Mouse (Mus musculus): ENCODE measurements around the gene Mpst. TPM values are rescaled to one million over a fixed set of nuclear protein-coding genes. Genes with fewer than 3 reads are reported as not detected.

The Mpst gene
- polyA plus RNA-seq, 1 experiment from 2014 or later, result 5.9 TPM

GRCm38 (mm10) chr15:78378556-78378955 is 27.7 kb upstream of the Mpst start:
- no peaks in the 10 kb centered on the region for H3K27me3 ChIP-seq (replicated peaks; ENCODE audit: control insufficient read depth, insufficient read depth, low read length)
- no peak overlapping the region for H3K4me2 ChIP-seq (ENCODE audit: low read length)
- H3K4me3 ChIP-seq (ENCODE audit: low read depth, low read length), result no peak overlapping the region
- H3K27ac ChIP-seq (ENCODE audit: low read depth, low read length), result no peak overlapping the region
- WGBS, result 87% methylated on average over 10 of the region's 10 CpGs
- no peaks in the 10 kb centered on the region for H3K9me3 ChIP-seq (replicated peaks; ENCODE audit: control insufficient read depth, low read length)
- ATAC-seq (no peak), DNase-seq (ENCODE audit: low spot score) (no peak)
- H3K36me3 ChIP-seq (ENCODE audit: control insufficient read depth, insufficient read depth, low read length), result no peaks in the 10 kb centered on the region
- peaks cover under 1% of the 10 kb centered on the region; the same call in 1 of the 2 replicates for H3K4me1 ChIP-seq (ENCODE audit: control insufficient read depth, insufficient read depth, low read length)
- no peak overlapping the region for H3K9ac ChIP-seq (ENCODE audit: low read length)

GRCm38 (mm10) chr15:78380208-78380607 is 26.0 kb upstream of the Mpst start:
- no peak overlapping the region for H3K4me3 ChIP-seq (ENCODE audit: low read depth, low read length)
- H3K9ac ChIP-seq (ENCODE audit: low read length), result no peak overlapping the region
- H3K4me2 ChIP-seq (ENCODE audit: low read length), result no peak overlapping the region
- no peak overlapping the region for H3K27ac ChIP-seq (ENCODE audit: low read depth, low read length)
- H3K9me3 ChIP-seq (replicated peaks; ENCODE audit: control insufficient read depth, low read length), result no peaks in the 10 kb centered on the region
- H3K36me3 ChIP-seq (ENCODE audit: control insufficient read depth, insufficient read depth, low read length), result no peaks in the 10 kb centered on the region
- 72% methylated on average over 2 of the region's 2 CpGs for WGBS
- ATAC-seq, result no peak
- H3K4me1 ChIP-seq (ENCODE audit: control insufficient read depth, insufficient read depth, low read length), result peaks cover 7% of the 10 kb centered on the region; the same call in 1 of the 2 replicates
- no peak for DNase-seq (ENCODE audit: low spot score)
- H3K27me3 ChIP-seq (replicated peaks; ENCODE audit: control insufficient read depth, insufficient read depth, low read length), result no peaks in the 10 kb centered on the region

GRCm38 (mm10) chr15:78380741-78381140 is 25.5 kb upstream of the Mpst start:
- H3K36me3 ChIP-seq (ENCODE audit: control insufficient read depth, insufficient read depth, low read length), result no peaks in the 10 kb centered on the region
- H3K27me3 ChIP-seq (replicated peaks; ENCODE audit: control insufficient read depth, insufficient read depth, low read length), result no peaks in the 10 kb centered on the region
- H3K9me3 ChIP-seq (replicated peaks; ENCODE audit: control insufficient read depth, low read length), result no peaks in the 10 kb centered on the region
- 28% methylated on average over 4 of the region's 4 CpGs for WGBS
- no peak overlapping the region for H3K27ac ChIP-seq (ENCODE audit: low read depth, low read length)
- DNase-seq (ENCODE audit: low spot score), result peak; percentile 49
- H3K4me2 ChIP-seq (ENCODE audit: low read length), result no peak overlapping the region
- no peak overlapping the region for H3K9ac ChIP-seq (ENCODE audit: low read length)
- H3K4me3 ChIP-seq (ENCODE audit: low read depth, low read length), result no peak overlapping the region
- peaks cover 7% of the 10 kb centered on the region; the same call in 1 of the 2 replicates for H3K4me1 ChIP-seq (ENCODE audit: control insufficient read depth, insufficient read depth, low read length)
- no peak for ATAC-seq

- no peak overlapping the region for H3K27ac ChIP-seq (ENCODE audit: low read depth, low read length)
- no peaks in the 10 kb centered on the region for H3K27me3 ChIP-seq (replicated peaks; ENCODE audit: control insufficient read depth, insufficient read depth, low read length)
- H3K4me3 ChIP-seq (ENCODE audit: low read depth, low read length), result no peak overlapping the region
- WGBS, result 80% methylated on average over 4 of the region's 4 CpGs
- H3K36me3 ChIP-seq (ENCODE audit: control insufficient read depth, insufficient read depth, low read length), result no peaks in the 10 kb centered on the region
- H3K9me3 ChIP-seq (replicated peaks; ENCODE audit: control insufficient read depth, low read length), result no peaks in the 10 kb centered on the region
- no peak for ATAC-seq
- no peak for DNase-seq (ENCODE audit: low spot score)
- H3K4me1 ChIP-seq (ENCODE audit: control insufficient read depth, insufficient read depth, low read length), result peaks cover 7% of the 10 kb centered on the region; the same call in 1 of the 2 replicates
- no peak overlapping the region for H3K4me2 ChIP-seq (ENCODE audit: low read length)
- H3K9ac ChIP-seq (ENCODE audit: low read length), result no peak overlapping the region
Measured at GRCm38 (mm10) chr15:78382115-78382514, 24.1 kb upstream of the Mpst start.

- Histone ChIP-seq H3K4me1 (ENCODE audit: control insufficient read depth, insufficient read depth, low read length) (peaks cover 7% of the 10 kb centered on the region; the same call in 1 of the 2 replicates), H3K9me3 (replicated peaks; ENCODE audit: control insufficient read depth, low read length) (no peaks in the 10 kb centered on the region), H3K27ac (ENCODE audit: low read depth, low read length) (peak overlapping the region; percentile 68), H3K4me2 (ENCODE audit: low read length) (no peak overlapping the region), H3K9ac (ENCODE audit: low read length) (no peak overlapping the region), H3K4me3 (ENCODE audit: low read depth, low read length) (no peak overlapping the region), H3K27me3 (replicated peaks; ENCODE audit: control insufficient read depth, insufficient read depth, low read length) (no peaks in the 10 kb centered on the region), H3K36me3 (ENCODE audit: control insufficient read depth, insufficient read depth, low read length) (no peaks in the 10 kb centered on the region)
- ATAC-seq, result peak; percentile 85
- DNase-seq (ENCODE audit: low spot score), result peak; percentile 71
- WGBS, result 60% methylated on average over 11 of the region's 11 CpGs
Measured at GRCm38 (mm10) chr15:78383450-78384219, 22.6 kb upstream of the Mpst start.

- peaks cover 7% of the 10 kb centered on the region; the same call in 1 of the 2 replicates for H3K4me1 ChIP-seq (ENCODE audit: control insufficient read depth, insufficient read depth, low read length)
- DNase-seq (ENCODE audit: low spot score), result peak; percentile 66
- no peak overlapping the region for H3K9ac ChIP-seq (ENCODE audit: low read length)
- ATAC-seq, result peak; percentile 69
- no peaks in the 10 kb centered on the region for H3K27me3 ChIP-seq (replicated peaks; ENCODE audit: control insufficient read depth, insufficient read depth, low read length)
- no peaks in the 10 kb centered on the region for H3K9me3 ChIP-seq (replicated peaks; ENCODE audit: control insufficient read depth, low read length)
- WGBS, result 45% methylated on average over 7 of the region's 7 CpGs
- no peaks in the 10 kb centered on the region for H3K36me3 ChIP-seq (ENCODE audit: control insufficient read depth, insufficient read depth, low read length)
- no peak overlapping the region for H3K4me2 ChIP-seq (ENCODE audit: low read length)
- peak overlapping the region; percentile 61 for H3K27ac ChIP-seq (ENCODE audit: low read depth, low read length)
- H3K4me3 ChIP-seq (ENCODE audit: low read depth, low read length), result no peak overlapping the region
Measured at GRCm38 (mm10) chr15:78384220-78385116, 21.7 kb upstream of the Mpst start.

GRCm38 (mm10) chr15:78385564-78385963 is 20.7 kb upstream of the Mpst start:
- Histone ChIP-seq H3K9ac (ENCODE audit: low read length) (no peak overlapping the region), H3K4me2 (ENCODE audit: low read length) (no peak overlapping the region), H3K36me3 (ENCODE audit: control insufficient read depth, insufficient read depth, low read length) (no peaks in the 10 kb centered on the region), H3K27me3 (replicated peaks; ENCODE audit: control insufficient read depth, insufficient read depth, low read length) (no peaks in the 10 kb centered on the region), H3K4me1 (ENCODE audit: control insufficient read depth, insufficient read depth, low read length) (peaks cover 7% of the 10 kb centered on the region; the same call in 1 of the 2 replicates), H3K27ac (ENCODE audit: low read depth, low read length) (no peak overlapping the region), H3K4me3 (ENCODE audit: low read depth, low read length) (no peak overlapping the region), H3K9me3 (replicated peaks; ENCODE audit: control insufficient read depth, low read length) (no peaks in the 10 kb centered on the region)
- DNase-seq (ENCODE audit: low spot score) (no peak), ATAC-seq (no peak)
- 91% methylated on average over 1 of the region's 1 CpGs for WGBS

- 86% methylated on average over 3 of the region's 3 CpGs for WGBS
- ATAC-seq (no peak), DNase-seq (ENCODE audit: low spot score) (no peak)
- Histone ChIP-seq H3K4me1 (ENCODE audit: control insufficient read depth, insufficient read depth, low read length) (no peaks in the 10 kb centered on the region), H3K9ac (ENCODE audit: low read length) (no peak overlapping the region), H3K27ac (ENCODE audit: low read depth, low read length) (no peak overlapping the region), H3K36me3 (ENCODE audit: control insufficient read depth, insufficient read depth, low read length) (no peaks in the 10 kb centered on the region), H3K4me3 (ENCODE audit: low read depth, low read length) (no peak overlapping the region), H3K9me3 (replicated peaks; ENCODE audit: control insufficient read depth, low read length) (no peaks in the 10 kb centered on the region), H3K27me3 (replicated peaks; ENCODE audit: control insufficient read depth, insufficient read depth, low read length) (no peaks in the 10 kb centered on the region), H3K4me2 (ENCODE audit: low read length) (no peak overlapping the region)
Measured at GRCm38 (mm10) chr15:78390855-78391254, 15.4 kb upstream of the Mpst start.
